Mouse (Mus musculus): ENCODE measurements around the gene Grik4. TPM values are rescaled to one million over a fixed set of nuclear protein-coding genes. Genes with fewer than 3 reads are reported as not detected.

Grik4 gene
- total RNA-seq, 2 experiments from 2014 or later: 1.2 to 1.5 TPM

DNA sequence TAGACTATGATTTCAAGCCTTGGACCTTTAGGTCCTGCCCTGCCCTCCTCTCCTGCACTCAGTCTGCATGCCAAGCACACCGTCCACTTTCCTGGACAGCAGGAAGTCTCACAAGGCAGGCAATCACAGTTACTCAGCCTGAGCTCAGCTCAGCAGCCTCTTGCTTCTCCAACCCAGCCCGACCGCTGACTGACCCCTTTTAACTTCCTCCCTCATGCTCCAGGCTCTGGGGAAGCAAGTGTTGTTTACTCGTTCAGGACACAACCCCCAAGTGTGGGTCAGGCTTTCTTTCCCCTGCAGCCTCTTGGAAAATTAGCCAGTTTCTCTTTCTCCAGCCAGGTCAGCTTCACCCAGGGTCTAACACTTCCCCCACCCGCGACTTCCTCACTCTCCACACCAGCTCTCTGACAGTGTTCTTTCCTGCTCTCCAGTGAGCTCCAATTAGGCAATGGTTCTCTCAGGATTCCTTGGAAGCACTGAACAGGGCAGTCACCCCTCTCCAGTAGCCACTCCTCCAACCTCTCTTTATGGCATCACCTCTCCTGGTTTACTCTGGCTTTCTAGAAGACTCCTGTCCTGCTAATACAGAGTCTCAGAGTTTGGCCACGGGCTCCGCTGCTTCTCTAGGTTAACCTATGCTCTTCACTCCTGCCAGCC, 35.5 kb downstream of the Grik4 start:
- DNase-seq (ENCODE audit: low spot score in 2 of 2): no peak

DNA sequence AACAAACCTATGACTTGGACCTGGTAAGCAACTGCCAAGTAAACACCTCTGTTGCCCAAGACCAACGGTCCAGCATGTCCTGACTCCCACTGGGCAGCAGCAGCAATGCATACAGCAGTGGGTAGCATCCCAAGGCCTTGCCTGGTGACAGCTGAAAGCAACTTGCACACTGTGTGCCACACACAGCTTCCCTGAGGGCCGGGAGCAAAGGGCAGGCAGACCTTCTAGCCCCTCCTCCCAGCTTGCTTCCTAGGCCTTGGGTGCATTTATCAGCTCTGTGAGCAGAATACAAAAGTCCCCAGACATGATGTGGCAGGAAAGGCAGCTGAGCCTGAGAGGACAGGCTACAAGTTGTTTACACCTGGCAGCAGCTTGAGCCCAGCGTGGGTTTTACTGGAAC, 37.3 kb downstream of the Grik4 start:
- no peak for DNase-seq (ENCODE audit: low spot score in 2 of 2)

DNA sequence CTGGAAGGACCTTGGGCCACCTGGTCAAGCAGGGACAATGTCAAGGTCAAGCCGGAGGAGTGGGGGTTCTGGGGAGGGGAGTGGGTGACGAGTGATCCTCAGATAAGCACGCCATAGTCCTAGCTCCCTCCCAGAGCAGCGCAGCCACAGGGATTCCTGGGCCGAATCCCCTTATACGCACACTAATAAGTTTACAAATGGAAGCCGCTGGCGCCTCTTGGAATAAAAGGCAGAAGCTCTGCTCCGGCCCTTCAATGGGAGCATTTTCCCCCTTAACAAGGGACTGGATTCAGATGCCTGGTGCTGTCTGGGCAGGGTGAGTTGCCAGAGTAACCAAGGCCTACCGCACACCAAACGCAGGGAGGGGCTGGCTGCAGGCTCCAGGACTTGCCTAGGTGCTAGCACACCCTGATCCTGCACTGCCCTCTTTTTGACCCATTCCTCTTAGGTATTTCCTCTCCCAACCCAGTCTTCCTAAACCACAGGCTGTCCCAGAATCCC, 46.2 kb downstream of the Grik4 start:
- DNase-seq (ENCODE audit: low spot score in 2 of 2): peak in 1 of 2 experiments; percentile 2

- peak; percentile 49 to 55 for DNase-seq (ENCODE audit: low spot score in 2 of 2)
Measured at GRCm38 (mm10) chr9:42897361-42898051, 46.8 kb downstream of the Grik4 start.

GRCm38 (mm10) chr9:42896421-42897210, 47.7 kb downstream of the Grik4 start:
- DNase-seq (ENCODE audit: low spot score in 2 of 2): no peak

DNA sequence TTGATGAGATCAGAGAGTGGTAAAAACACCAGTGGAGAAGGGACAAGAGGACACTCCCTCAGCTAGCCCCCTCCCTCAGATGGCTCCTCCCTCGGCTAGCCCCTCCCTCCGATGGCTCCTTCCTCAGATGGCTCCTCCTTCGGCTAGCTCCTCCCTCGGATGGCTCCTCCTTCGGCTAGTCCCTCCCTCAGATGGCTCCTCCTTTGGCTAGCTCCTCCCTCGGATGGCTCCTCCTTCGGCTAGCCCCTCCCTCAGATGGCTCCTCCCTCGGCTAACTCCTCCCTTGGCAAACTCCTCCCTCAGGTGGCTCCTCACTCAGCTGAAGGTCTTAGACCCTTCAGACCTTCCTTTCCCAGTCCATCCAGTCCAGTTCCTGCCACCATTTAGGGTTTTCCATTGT, 51.5 kb downstream of the Grik4 start:
- no peak for DNase-seq (ENCODE audit: low spot score in 2 of 2)

DNA sequence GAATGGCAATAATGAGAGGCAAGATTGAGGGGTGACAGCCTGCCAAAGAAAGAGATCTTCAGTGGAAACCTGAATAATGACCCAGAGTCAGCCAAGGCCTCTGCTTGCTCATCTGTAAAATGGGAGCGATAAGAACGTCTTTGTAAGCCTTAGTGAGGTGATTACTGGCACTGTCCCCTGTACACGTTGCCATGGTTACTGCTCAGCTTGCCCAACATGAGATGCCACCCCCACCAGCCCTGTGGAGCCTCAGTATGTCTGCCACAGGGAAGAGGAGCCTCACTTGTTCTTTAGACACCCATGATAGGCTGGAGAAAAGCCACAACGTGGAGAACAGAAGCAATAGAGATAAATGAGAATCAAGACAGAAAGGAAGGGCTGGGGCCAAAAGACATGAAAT, 56.4 kb downstream of the Grik4 start:
- DNase-seq (ENCODE audit: low spot score in 2 of 2): no peak

- DNase-seq (ENCODE audit: low spot score in 2 of 2): no peak
Measured at GRCm38 (mm10) chr9:42886112-42886766, 58.1 kb downstream of the Grik4 start.

- DNase-seq (ENCODE audit: low spot score in 2 of 2): no peak
Measured at GRCm38 (mm10) chr9:42885566-42885965, 58.7 kb downstream of the Grik4 start.

- DNase-seq (ENCODE audit: low spot score in 2 of 2): no peak
Measured at GRCm38 (mm10) chr9:42885123-42885522, 59.2 kb downstream of the Grik4 start.

GRCm38 (mm10) chr9:42883006-42883759, 61.1 kb downstream of the Grik4 start:
- no peak for DNase-seq (ENCODE audit: low spot score in 2 of 2)

DNA sequence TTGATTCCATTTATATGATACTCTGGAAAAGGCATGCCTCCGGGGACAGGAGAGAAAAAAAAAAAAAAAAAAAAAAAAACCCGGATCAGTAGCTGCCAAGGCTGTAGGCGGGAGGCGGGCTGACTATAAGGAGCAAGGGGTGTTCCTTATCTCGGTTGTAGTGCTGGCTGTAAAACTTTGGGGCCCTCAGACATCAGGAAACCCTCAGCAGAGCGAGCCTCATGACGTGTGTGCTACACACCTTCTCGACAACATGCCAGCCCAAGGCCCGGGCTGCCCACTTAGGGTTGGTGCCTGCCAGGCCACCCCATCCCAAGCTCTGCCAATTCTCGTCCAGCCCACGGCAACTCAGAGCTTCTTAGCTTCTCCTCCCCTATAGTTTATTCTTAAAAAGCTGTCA, 62.0 kb downstream of the Grik4 start:
- DNase-seq (ENCODE audit: low spot score in 2 of 2): no peak

DNA sequence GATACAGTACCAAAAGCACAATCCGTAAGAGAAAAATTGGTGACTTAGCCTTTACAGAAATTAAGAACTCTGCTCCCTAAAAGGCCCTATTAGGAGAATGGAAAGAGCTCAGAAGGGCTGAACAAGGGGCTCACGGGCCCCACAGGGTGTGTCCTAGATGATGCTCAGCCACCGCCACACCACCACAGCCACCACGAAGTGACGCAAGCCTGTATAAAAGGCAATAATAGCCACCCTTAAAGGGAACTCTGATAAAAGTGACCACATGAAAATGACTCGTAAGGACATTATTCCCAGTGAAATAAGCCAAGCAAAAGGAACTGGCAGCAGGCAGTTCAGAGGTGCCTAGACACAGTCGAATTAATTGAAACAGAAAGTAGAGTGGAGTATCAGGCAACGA, 63.3 kb downstream of the Grik4 start:
- DNase-seq (ENCODE audit: low spot score in 2 of 2): no peak

GRCm38 (mm10) chr9:42878401-42878800, 65.9 kb downstream of the Grik4 start:
- no peak for DNase-seq (ENCODE audit: low spot score in 2 of 2)

DNA sequence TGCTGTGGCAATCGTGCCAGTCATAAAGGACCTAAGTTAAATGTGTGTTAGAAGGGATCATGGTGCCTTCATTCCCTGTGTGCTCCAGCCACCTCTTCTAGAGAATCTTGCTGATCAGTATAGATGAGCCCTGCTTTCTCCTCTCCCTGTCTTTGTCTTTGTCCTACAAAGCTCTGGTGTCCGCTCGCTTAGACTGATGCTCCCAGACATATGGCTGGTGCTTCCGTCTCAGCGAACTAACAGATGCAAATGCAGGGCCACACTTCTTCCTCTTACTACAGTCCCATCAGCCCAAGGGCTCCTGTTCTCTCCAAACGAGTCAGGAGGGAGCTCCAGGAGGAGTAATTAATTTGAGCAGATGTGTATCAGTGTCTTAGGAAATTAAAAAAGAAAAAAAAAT, 71.4 kb downstream of the Grik4 start:
- DNase-seq (ENCODE audit: low spot score in 2 of 2): no peak

- DNase-seq (ENCODE audit: low spot score in 2 of 2): peak; percentile 53 to 57
Measured at GRCm38 (mm10) chr9:42871681-42872080, 72.6 kb downstream of the Grik4 start.

- DNase-seq (ENCODE audit: low spot score in 2 of 2): no peak
Measured at GRCm38 (mm10) chr9:42870257-42870656, 74.0 kb downstream of the Grik4 start.

GRCm38 (mm10) chr9:42868508-42868907, 75.8 kb downstream of the Grik4 start:
- DNase-seq (ENCODE audit: low spot score in 2 of 2): no peak

DNA sequence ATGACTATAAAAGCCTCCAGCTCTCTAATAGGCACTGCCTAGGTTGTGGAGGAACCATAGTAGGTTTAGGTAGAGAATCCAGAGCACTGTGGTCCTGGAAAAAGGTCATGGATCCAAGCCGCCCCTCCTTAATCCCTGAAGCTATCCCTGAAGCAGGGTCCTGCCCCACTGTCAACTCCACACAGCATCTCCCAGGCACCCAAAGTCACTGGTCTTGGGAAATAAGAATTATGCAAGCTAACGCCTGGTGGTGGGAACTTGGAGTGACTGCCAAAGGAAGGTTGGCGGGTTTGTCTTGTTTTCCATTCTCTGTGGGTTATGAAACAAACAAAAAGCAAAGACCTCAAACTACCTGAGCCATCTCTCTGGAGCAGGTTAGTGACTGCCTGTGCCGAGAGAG, 77.6 kb downstream of the Grik4 start:
- no peak for DNase-seq (ENCODE audit: low spot score in 2 of 2)

- DNase-seq (ENCODE audit: low spot score in 2 of 2): no peak
Measured at GRCm38 (mm10) chr9:42865036-42865829, 79.1 kb downstream of the Grik4 start.
